Mouse (Mus musculus) ZHBTc4 (cell line): ENCODE results near the gene Lamtor3.
"Not testable (repeated sequence)": the region's sequence is repeated elsewhere in the genome, so short reads cannot be mapped to it uniquely, and the experiment has no call there.

Experiments
- DNase-seq: peaks from one replicate; pipeline ENCODE4 v3.0.0-alpha.2; 2011; ENCODE audit warnings: low read depth, low spot score

Gene Lamtor3

GRCm38 (mm10) chr3:137918172-137918931 is at the start of gene Lamtor3:
Gene Lamtor3 (plus strand): TSS chr3:137918506.
- peak; percentile 94 for DNase-seq

DNA sequence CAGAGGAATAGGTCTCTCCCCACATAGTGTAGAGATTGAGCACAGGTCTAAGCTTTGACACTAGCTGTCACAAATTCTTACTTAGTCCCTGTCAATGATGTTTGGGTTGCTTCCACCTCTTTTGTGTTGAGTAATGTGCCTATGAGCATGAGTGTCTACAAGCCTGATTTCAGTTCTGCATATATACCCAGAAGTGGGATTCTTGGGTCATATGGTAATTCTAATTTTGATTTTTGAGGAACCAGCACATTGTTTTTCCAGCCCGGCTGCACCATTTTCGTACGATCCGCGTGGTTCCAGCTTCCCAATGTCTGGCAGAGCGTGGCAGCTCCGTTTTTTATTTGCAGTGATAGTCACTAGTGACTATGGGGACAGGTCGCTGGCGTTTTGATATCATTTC is 48.9 kb upstream of the Lamtor3 start:
- DNase-seq = no peak

DNA sequence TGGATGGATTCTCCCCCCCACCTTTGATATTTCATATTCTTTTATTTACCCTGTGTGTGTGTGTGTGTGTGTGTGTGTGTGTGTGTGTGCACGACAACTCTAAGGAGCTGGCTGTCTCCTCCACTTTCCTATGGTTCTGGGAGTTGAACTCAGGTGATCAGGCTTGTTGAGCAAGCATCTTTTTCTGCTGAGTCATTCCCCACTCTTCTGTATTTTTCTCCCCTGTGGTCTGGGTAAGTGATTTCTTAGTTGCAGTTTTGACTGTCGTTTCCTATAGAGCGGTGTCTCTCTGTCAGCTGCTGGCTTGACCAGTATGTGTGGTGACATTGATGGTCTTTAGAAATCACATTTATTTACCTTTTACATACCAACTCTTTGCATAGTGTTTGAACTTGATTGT is 39.0 kb upstream of the Lamtor3 start:
- DNase-seq = no peak

DNA sequence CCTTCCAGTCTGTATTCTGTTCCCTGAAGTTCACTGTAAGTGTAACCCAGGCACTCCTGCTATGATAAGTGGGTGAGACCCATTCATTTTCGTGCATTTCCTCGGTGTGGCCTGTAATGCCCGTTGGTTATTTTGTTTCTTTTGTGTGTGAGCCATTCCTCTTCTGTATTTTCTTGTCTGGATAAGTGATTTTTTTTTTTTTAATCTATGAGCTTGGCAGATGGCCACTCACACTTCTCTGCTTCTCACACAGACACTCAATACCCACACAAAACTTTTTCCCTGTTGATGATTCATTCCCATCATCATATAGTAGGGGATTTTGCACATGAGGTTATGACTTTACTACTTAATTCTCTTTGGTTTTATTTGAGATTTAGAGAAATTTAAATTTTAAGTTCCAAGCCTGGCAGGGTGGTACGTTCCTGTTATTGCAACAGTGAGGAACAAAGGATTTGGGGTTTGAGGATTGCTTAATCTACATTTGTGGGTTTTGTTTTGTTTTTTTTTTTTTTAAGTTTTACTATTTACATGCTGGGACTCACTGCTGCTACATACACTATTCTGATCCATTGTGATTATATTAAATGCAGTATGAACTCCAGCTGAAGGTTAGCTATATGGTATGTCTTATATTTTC is 38.1 kb upstream of the Lamtor3 start:
- no peak for DNase-seq

- no peak for DNase-seq
Observed at GRCm38 (mm10) chr3:137881093-137881492, 37.2 kb upstream of the Lamtor3 start.

GRCm38 (mm10) chr3:137887961-137888360 is 30.3 kb upstream of the Lamtor3 start:
- DNase-seq = no peak

DNA sequence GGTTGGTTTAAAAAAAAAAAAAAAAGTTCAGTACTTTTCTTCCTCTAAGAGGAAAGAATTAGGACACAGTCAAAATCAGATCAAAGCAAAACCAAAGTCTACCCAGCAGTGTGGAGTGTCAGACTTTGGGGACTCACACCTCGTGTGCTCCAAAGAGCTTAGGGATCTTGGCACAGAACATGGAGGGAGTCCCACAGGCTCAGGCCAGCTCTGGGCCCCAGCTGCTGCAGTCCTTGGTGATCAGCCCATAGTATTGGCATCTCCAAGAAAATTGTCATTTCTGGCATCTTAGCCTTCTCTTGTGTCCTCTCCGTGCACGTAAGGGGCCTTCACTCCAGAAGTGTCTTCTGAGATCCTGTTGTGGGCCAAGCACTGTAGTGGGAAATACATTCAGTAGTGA is 27.2 kb upstream of the Lamtor3 start:
- no peak for DNase-seq

GRCm38 (mm10) chr3:137892118-137892517 is 26.2 kb upstream of the Lamtor3 start:
- DNase-seq = no peak

GRCm38 (mm10) chr3:137893789-137894188 is 24.5 kb upstream of the Lamtor3 start:
- no peak for DNase-seq

- peak; percentile 61 for DNase-seq
Observed at GRCm38 (mm10) chr3:137895196-137895595, 23.1 kb upstream of the Lamtor3 start.

DNA sequence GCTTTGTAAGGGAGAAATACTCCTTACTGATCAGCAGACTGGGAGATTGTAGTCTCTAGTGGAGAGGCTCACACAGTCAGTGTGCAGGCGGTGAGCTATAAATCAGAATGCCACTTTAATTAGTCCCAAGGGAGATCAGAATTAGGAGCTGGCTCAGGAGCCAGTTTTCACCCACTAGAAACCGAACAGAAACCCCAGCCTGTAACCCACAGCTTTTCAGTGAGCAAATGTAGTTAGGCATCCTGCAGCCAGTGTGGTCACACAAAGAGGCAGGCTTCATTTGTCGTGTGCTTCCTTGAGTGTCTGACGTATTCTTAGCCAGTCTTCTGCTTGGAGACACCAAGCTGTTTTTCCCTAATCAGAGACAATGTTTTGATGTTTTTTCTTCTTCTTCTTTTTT is 21.9 kb upstream of the Lamtor3 start:
- no peak for DNase-seq

DNA sequence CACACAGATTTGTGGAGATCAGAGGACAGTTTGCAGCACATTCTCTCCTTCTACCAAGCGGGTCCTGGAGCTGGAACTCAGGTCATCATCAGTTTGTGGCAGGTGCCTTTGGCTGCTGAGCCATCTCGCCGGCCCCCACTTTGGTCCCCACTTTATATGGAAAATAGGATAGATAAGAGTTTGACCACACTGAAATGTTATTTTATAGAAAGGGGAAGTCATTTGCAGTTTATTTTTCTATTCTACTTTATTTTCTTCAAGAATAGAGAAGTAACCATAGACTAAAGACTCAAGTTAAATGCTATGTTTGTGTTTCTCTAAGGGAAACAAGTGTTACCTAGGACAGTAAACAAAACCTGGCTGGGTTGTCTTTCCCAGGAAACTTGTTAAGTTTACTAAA is 21.4 kb upstream of the Lamtor3 start:
- no peak for DNase-seq

DNA sequence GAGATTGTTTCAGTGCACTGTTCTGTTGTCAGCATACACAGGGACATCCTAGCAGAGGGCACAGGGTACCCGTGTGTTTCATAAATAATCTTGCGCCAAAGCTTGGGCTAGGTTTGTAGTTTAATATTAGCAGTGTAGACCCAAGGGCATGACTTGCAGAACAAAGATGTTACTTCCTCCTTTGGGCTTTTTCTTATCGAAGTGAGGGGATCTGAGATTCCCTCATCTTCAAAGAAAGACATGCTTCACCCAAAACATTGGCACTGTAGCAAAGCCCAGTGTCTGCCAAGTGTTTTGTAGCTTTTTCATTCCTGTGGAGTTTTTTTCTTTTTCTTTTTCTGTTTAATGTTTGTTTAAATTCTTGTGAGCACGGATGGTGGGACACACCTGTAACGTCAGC is 20.6 kb upstream of the Lamtor3 start:
- DNase-seq = no peak

DNA sequence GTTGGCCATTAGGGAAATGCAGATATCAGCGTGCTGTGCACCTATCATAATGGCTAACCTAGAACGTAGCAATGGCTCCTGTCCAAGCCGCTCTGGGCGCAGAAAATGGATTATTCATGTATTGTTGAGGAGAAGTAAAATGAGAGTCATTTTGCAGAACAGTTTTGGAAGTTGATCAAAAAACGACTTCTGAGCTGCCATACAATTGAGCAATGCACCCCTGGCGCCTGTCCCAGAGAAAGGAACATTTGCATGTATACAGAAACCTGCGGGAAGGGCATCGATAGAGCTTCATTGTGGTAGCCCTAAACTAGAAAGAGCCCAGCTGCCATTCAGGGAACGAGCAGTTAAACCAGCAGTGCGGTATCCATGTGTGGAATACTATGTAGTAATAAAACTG is 18.2 kb upstream of the Lamtor3 start:
- no peak for DNase-seq

- no peak for DNase-seq
Observed at GRCm38 (mm10) chr3:137913093-137913492, 5.2 kb upstream of the Lamtor3 start.

DNA sequence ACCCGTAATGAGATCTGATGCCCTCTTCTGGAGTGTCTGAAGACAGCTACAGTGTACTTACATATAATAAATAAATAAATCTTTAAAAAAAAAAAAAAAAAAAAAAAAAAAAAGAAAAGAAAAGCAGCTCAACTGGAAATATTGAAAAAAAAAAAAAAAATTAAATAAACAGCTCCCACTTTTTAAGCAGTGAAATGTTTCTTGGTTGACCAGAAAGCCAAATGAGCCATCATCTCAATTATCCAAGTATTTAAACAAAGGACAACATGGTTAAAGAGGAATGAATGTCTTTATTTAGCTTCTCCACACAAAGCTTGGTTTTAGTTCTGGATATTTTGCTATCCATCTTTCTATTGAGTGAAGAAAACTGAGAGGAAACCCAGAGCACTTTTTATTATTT is 3.7 kb upstream of the Lamtor3 start:
- DNase-seq = not testable (repeated sequence)

DNA sequence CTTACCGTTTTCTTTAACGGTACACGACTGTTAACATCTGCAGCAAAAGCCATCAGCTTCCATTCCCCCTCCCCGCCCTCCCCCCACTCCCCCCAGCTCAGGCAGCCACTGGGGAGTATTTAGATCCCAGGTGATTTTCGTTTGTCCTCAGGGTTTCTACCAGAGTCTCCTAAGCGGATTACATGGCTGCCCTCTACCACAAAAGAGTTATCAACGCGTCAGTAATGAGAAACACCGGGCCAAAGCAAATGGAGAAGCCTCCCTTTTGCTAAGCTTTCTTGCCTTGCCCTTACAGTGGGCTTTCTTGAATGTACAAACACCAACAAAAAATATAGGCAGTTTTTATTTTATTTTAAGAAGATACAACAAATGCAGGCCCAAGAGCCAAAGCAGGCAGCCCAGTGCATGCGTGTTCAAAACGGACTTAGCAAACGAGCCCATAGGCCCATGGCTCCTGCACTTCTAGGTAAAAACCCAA is 573 bp upstream of the Lamtor3 start:
- DNase-seq = no peak

DNA sequence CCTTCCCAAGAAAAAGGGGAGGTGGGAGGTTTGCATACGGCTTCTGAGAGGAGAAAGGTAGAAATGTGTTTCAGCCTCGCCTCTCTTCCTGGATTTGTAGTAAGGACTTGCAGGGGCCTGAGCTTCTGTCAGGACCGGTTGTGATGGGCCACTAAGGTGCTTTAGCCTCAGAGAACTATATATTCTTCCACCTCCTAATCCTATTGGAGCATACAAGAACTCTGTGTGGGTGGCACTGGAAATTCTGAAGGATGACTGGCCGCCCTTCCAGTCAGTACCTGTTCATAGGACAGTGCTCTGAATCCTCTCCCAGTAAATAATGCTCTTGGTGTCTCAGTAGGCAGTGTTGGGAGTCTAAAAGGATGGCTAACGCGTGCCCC is 616 bp downstream of the Lamtor3 start:
- DNase-seq = peak; percentile 60

DNA sequence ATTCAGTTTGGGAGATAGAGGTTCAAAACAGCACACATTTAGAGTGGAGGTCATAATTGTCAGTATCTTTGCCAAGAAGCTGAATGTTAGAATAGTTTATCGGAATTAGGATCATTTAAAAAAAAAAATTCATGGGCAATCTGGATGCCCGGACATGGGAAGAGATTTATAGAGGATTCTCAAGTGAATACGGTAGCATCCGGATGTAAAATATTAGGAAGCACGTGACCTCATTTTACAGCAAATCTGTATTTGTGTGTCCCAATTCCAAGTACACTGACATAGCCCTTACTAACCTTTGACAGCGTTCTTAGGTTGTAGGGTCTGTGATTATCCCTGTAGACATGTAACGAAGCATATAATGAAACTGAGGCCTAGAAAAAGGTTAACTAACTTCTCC is 1.1 kb downstream of the Lamtor3 start:
- DNase-seq = no peak

GRCm38 (mm10) chr3:137920594-137920993 is 2.3 kb downstream of the Lamtor3 start:
- DNase-seq = no peak

- no peak for DNase-seq
Observed at GRCm38 (mm10) chr3:137927010-137927409, 8.7 kb downstream of the Lamtor3 start.

DNA sequence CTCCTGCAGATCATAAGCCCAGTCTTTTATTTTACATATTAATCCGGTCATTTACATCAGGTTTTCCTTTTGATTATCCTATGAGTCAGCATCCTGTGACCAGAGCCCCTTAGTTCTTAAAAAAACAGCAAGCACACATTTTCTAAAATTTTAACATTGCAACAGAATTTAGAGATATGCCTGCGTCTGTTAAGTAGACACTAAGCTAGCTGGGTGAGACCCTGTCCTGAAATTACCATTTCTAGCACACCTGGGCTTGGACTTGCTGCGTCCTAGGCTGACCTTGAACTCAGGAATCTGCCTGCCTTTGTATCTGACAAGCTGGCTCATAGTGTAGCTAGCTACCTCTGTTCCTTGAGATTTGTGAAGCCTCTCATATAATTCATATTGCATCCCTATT is 11.6 kb downstream of the Lamtor3 start:
- peak; percentile 28 for DNase-seq

DNA sequence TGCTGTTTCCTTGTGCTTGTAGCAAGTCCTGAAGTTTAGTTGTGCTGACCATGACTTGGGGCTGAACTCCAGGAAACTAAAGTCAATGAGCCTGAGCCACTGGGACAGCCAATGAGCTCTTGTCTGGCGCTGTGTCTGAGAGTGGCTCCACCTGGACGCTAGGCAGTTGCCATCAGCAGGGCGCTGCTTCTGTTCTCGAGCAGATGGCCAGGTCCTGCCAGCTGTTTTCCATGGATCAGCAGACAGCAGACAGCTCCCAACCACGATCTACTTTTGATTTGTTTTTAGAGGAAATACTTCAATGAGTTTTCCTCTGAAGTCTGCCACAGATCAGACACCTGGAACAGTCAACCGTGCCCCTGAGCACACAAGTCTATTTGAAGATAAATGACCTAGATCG is 14.4 kb downstream of the Lamtor3 start:
- no peak for DNase-seq
